Mouse (Mus musculus): ENCODE results near the gene Lpcat3. TPM values are rescaled to one million over a fixed set of nuclear protein-coding genes. Genes with fewer than 3 reads are reported as not detected.

Gene Lpcat3
- polyA plus RNA-seq, 1 experiment from 2014 or later, result 40.0 TPM

- H3K4me1 ChIP-seq (replicated peaks), result peaks cover 10% of the 10 kb centered on the region; the same call in 1 of the 2 replicates
- peaks cover 13% of the 10 kb centered on the region for H3K36me3 ChIP-seq
- H3K27me3 ChIP-seq (replicated peaks), result no peaks in the 10 kb centered on the region
- H3K9me3 ChIP-seq (replicated peaks), result no peaks in the 10 kb centered on the region
- no peak; the same call in 1 of the 2 replicates for ATAC-seq (ENCODE audit: insufficient number of reproducible peaks, low FRiP score)
- H3K4me2 ChIP-seq, result no peak overlapping the region
- 78% methylated on average over 15 of the region's 15 CpGs for WGBS
- H3K9ac ChIP-seq, result no peak overlapping the region
- no peak overlapping the region for H3K4me3 ChIP-seq
- no peak overlapping the region for H3K27ac ChIP-seq (ENCODE audit: poor library complexity, severe bottlenecking)
These were observed 31.5 kb downstream of the Lpcat3 start for GRCm38 (mm10) chr6:124694166-124694955.

GRCm38 (mm10) chr6:124696441-124697150 lies 33.8 kb downstream of the Lpcat3 start:
- H3K27ac ChIP-seq (ENCODE audit: poor library complexity, severe bottlenecking), result no peak overlapping the region
- 79% methylated on average over 7 of the region's 7 CpGs for WGBS
- H3K36me3 ChIP-seq, result peaks cover 29% of the 10 kb centered on the region
- H3K9me3 ChIP-seq (replicated peaks), result no peaks in the 10 kb centered on the region
- no peak overlapping the region for H3K4me2 ChIP-seq
- H3K9ac ChIP-seq, result no peak overlapping the region
- no peak overlapping the region for H3K4me3 ChIP-seq
- peaks cover 21% of the 10 kb centered on the region for H3K4me1 ChIP-seq (replicated peaks)
- ATAC-seq (ENCODE audit: insufficient number of reproducible peaks, low FRiP score), result no peak
- no peaks in the 10 kb centered on the region for H3K27me3 ChIP-seq (replicated peaks)

- no peak overlapping the region for H3K27ac ChIP-seq (ENCODE audit: poor library complexity, severe bottlenecking)
- H3K4me3 ChIP-seq, result no peak overlapping the region
- H3K4me1 ChIP-seq (replicated peaks), result peaks cover 21% of the 10 kb centered on the region
- no peaks in the 10 kb centered on the region for H3K27me3 ChIP-seq (replicated peaks)
- peaks cover 50% of the 10 kb centered on the region for H3K36me3 ChIP-seq
- WGBS, result 86% methylated on average over 6 of the region's 6 CpGs
- H3K4me2 ChIP-seq, result no peak overlapping the region
- H3K9me3 ChIP-seq (replicated peaks), result no peaks in the 10 kb centered on the region
- ATAC-seq (ENCODE audit: insufficient number of reproducible peaks, low FRiP score), result no peak
- H3K9ac ChIP-seq, result no peak overlapping the region
These were observed 35.9 kb downstream of the Lpcat3 start for GRCm38 (mm10) chr6:124698751-124699150.

- no peak for ATAC-seq (ENCODE audit: insufficient number of reproducible peaks, low FRiP score)
- Histone ChIP-seq H3K4me2 (no peak overlapping the region), H3K36me3 (peaks cover 56% of the 10 kb centered on the region), H3K27me3 (replicated peaks) (no peaks in the 10 kb centered on the region), H3K4me3 (no peak overlapping the region), H3K27ac (ENCODE audit: poor library complexity, severe bottlenecking) (no peak overlapping the region), H3K4me1 (replicated peaks) (peaks cover 15% of the 10 kb centered on the region), H3K9ac (no peak overlapping the region), H3K9me3 (replicated peaks) (no peaks in the 10 kb centered on the region)
- WGBS, result 85% methylated on average over 4 of the region's 4 CpGs
These were observed 36.5 kb downstream of the Lpcat3 start for GRCm38 (mm10) chr6:124699366-124699765.

- H3K9ac ChIP-seq, result no peak overlapping the region
- no peak for ATAC-seq (ENCODE audit: insufficient number of reproducible peaks, low FRiP score)
These were observed 37.3 kb downstream of the Lpcat3 start for GRCm38 (mm10) chr6:124699962-124700610.

GRCm38 (mm10) chr6:124701338-124701737 lies 38.5 kb downstream of the Lpcat3 start:
- Histone ChIP-seq H3K9ac (no peak overlapping the region), H3K27ac (ENCODE audit: poor library complexity, severe bottlenecking) (no peak overlapping the region), H3K9me3 (replicated peaks) (no peaks in the 10 kb centered on the region), H3K36me3 (peaks cover 74% of the 10 kb centered on the region), H3K4me1 (replicated peaks) (peaks cover 17% of the 10 kb centered on the region), H3K4me2 (no peak overlapping the region), H3K4me3 (no peak overlapping the region), H3K27me3 (replicated peaks) (no peaks in the 10 kb centered on the region)
- ATAC-seq (ENCODE audit: insufficient number of reproducible peaks, low FRiP score), result no peak
- 73% methylated on average over 8 of the region's 8 CpGs for WGBS

More at GRCm38 (mm10) chr6:124699962-124700610, 37.3 kb downstream of the Lpcat3 start:
- H3K9me3 ChIP-seq (replicated peaks), result no peaks in the 10 kb centered on the region
- no peak overlapping the region for H3K4me3 ChIP-seq
- no peak overlapping the region for H3K27ac ChIP-seq (ENCODE audit: poor library complexity, severe bottlenecking)
- no peak overlapping the region for H3K4me2 ChIP-seq
- no peaks in the 10 kb centered on the region for H3K27me3 ChIP-seq (replicated peaks)
- H3K36me3 ChIP-seq, result peaks cover 63% of the 10 kb centered on the region
- 81% methylated on average over 11 of the region's 11 CpGs for WGBS
- peaks cover 14% of the 10 kb centered on the region for H3K4me1 ChIP-seq (replicated peaks)

GRCm38 (mm10) chr6:124702102-124702783 lies 39.4 kb downstream of the Lpcat3 start:
- Histone ChIP-seq H3K36me3 (peaks cover 75% of the 10 kb centered on the region), H3K9me3 (replicated peaks) (no peaks in the 10 kb centered on the region), H3K4me2 (no peak overlapping the region), H3K4me3 (no peak overlapping the region), H3K9ac (no peak overlapping the region), H3K27me3 (replicated peaks) (no peaks in the 10 kb centered on the region), H3K4me1 (replicated peaks) (peaks cover 14% of the 10 kb centered on the region), H3K27ac (ENCODE audit: poor library complexity, severe bottlenecking) (no peak overlapping the region)
- ATAC-seq (ENCODE audit: insufficient number of reproducible peaks, low FRiP score), result 0 out of 2 replicates have a peak, but pooled peaks have one; percentile 2
- 90% methylated on average over 17 of the region's 17 CpGs for WGBS

- H3K9me3 ChIP-seq (replicated peaks), result no peaks in the 10 kb centered on the region
- peaks cover 79% of the 10 kb centered on the region for H3K36me3 ChIP-seq
- WGBS, result 53% methylated on average over 3 of the region's 3 CpGs
- no peak overlapping the region for H3K27ac ChIP-seq (ENCODE audit: poor library complexity, severe bottlenecking)
- 0 out of 2 replicates have a peak, but pooled peaks have one; percentile 16 for ATAC-seq (ENCODE audit: insufficient number of reproducible peaks, low FRiP score)
- peaks cover 14% of the 10 kb centered on the region for H3K4me1 ChIP-seq (replicated peaks)
- no peaks in the 10 kb centered on the region for H3K27me3 ChIP-seq (replicated peaks)
- H3K9ac ChIP-seq, result no peak overlapping the region
- no peak overlapping the region for H3K4me2 ChIP-seq
- no peak overlapping the region for H3K4me3 ChIP-seq
These were observed 39.9 kb downstream of the Lpcat3 start for GRCm38 (mm10) chr6:124702784-124703103.

GRCm38 (mm10) chr6:124703789-124704188 lies 41.0 kb downstream of the Lpcat3 start:
- no peak overlapping the region for H3K4me2 ChIP-seq
- 54% methylated on average over 7 of the region's 7 CpGs for WGBS
- H3K27ac ChIP-seq (ENCODE audit: poor library complexity, severe bottlenecking), result no peak overlapping the region
- peaks cover 80% of the 10 kb centered on the region for H3K36me3 ChIP-seq
- H3K27me3 ChIP-seq (replicated peaks), result no peaks in the 10 kb centered on the region
- no peak overlapping the region for H3K9ac ChIP-seq
- H3K4me1 ChIP-seq (replicated peaks), result peaks cover 14% of the 10 kb centered on the region
- H3K9me3 ChIP-seq (replicated peaks), result no peaks in the 10 kb centered on the region
- no peak for ATAC-seq (ENCODE audit: insufficient number of reproducible peaks, low FRiP score)
- no peak overlapping the region for H3K4me3 ChIP-seq

- Histone ChIP-seq H3K4me1 (replicated peaks) (peaks cover 16% of the 10 kb centered on the region), H3K27me3 (replicated peaks) (no peaks in the 10 kb centered on the region), H3K36me3 (peaks cover 76% of the 10 kb centered on the region), H3K4me2 (no peak overlapping the region), H3K27ac (ENCODE audit: poor library complexity, severe bottlenecking) (no peak overlapping the region), H3K9me3 (replicated peaks) (no peaks in the 10 kb centered on the region), H3K4me3 (no peak overlapping the region), H3K9ac (no peak overlapping the region)
- WGBS, result 91% methylated on average over 2 of the region's 2 CpGs
- no peak for ATAC-seq (ENCODE audit: insufficient number of reproducible peaks, low FRiP score)
These were observed 41.6 kb downstream of the Lpcat3 start for GRCm38 (mm10) chr6:124704417-124704816.
